Mouse (Mus musculus) R1 (cell line): ENCODE results near the gene 1700016C15Rik.

Experiments used
- DNase-seq: peaks from one replicate; pipeline ENCODE4 v3.0.0-alpha.2; 2018; ENCODE audit warnings: low read depth, low spot score

Gene 1700016C15Rik

GRCm38 (mm10) chr1:177729043-177730024 lies at the start of gene 1700016C15Rik:
Gene 1700016C15Rik, plus strand, starts transcription at chr1:177729814.
- DNase-seq, result no peak

- DNase-seq, result peak; percentile 53
Observed at GRCm38 (mm10) chr1:177681239-177681638, 48.4 kb upstream of the 1700016C15Rik start.

DNA sequence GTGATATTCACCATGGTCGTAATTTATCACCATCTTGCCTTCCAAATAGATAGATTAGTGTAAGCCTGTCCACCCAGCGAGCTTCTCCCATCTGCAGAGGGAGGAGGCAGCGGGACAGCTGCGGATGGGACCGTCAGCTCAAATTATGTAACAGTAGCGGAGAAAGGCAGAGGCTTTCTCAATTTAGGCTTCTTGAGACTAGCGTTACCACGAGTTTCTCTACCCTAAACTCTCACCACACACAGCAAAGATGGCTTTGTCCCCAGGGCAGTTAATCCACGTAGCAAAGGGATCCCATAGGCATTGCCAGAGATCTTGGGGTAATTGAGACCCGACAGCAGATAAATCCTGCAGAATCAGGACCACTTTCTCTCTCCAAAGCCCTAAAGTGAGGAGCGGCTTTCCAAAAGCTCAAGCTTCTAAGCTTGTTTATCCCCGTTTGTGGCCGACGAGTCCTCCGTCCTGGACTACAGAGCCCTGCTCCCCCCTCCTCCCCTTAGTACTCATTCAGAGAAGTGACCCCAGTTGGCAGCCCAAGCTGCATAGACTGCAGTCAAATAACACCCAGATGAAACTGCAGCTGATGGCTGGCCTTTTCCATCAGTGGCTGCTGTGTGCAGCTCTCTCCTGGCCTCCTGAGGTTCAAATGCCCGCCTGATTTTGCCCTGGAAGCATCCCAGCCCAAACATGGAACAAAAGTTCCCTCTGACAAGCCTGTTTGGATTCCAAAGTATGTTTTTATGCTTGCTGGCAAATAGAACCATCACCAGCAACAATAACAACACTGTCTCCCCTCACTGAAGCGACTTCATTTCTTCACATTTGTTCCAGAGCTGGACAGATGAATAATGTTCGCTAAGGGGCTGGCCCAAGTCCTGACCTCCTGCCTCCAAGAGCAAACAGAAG lies 45.4 kb upstream of the 1700016C15Rik start:
- DNase-seq, result no peak

- peak; percentile 51 for DNase-seq
Observed at GRCm38 (mm10) chr1:177684901-177685300, 44.7 kb upstream of the 1700016C15Rik start.

DNA sequence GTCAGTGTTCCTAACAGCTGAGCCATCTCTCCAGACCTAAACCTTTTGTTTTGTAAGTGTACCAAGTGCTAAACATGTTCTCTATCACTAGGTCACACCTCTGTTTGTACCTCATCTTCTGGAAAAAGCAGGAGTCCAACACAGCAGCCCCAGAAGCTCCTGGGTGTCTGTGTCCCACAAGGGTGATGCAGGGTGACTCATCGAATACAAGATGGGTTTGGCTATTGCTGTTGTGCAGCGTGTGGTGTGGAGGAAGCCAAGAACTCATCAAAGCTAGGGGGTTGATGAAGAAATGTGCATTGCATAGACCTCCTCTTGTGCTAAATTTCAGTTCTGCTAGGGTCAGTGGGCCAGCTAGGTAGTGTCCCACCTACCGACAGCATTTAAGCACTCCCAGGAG lies 43.5 kb upstream of the 1700016C15Rik start:
- no peak for DNase-seq

- DNase-seq, result no peak
Observed at GRCm38 (mm10) chr1:177686982-177687381, 42.6 kb upstream of the 1700016C15Rik start.

GRCm38 (mm10) chr1:177692491-177692890 lies 37.1 kb upstream of the 1700016C15Rik start:
- no peak for DNase-seq

DNA sequence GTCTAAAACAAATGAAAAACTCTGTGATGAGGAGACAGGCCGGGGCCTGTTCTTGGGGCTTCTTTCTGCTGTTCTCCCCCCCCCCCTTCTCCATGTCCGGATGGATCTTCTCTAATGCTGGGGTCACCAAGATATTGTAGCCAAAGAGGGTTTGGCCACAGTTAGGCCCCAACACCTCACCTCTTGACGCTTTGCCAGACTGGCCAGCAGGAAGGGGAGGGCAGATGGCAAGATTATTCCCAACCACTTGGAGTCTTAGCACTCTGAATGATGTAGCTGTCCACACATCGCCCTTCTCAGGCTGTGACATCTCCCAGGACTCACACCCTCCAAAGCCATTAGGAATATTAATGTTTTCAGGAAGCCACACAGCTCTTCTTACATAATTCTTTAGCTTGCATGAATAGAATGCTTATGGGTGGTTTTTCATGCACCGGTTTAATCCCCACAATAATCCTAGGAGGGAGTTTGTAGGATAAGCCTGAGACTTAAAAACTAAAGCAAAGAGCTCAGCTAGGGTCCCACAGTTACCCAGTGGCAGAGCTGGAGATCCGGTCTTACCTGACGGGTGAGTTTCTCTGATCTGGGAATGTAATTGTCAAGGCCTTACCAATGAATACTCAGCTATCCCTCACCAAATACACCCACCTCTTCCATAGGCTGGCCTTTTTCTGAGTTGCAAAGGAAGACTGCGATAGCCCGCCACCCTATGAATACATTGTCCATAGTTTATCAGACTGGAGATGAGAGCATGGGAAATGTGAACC lies 35.9 kb upstream of the 1700016C15Rik start:
- no peak for DNase-seq

GRCm38 (mm10) chr1:177700560-177700959 lies 29.1 kb upstream of the 1700016C15Rik start:
- no peak for DNase-seq

GRCm38 (mm10) chr1:177702481-177703146 lies 27.0 kb upstream of the 1700016C15Rik start:
- peak; percentile 83 for DNase-seq

DNA sequence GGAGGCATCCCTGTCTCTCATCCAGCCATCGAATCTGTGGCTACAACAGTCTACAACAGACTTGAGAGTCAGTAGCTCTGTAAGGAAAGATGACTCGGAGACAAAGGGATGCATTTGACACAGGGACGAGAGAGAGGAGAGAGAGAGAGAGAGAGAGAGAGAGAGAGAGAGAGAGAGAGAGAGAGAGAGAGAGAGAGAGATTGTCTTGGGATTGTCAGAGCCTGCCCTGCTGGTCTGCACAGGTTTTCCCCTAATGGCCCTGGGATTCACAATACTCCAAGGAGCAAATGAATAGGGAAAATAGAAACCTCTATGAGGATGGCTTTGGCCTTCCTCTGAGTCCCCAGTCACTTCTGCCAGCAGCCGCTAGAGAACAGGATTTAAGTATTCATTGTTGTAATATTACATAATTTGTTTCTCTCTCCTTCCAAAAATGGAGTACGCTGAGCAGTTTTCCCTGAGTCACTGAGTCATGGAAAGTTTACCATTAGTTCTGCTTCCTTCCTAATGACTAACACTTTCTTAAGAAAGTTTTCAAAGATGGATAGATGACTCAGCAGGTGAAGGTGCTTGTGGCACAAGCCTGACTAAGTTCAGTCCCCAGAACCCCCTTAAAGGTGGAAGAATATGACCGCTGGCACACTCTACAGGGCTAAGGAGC lies 26.3 kb upstream of the 1700016C15Rik start:
- DNase-seq, result no peak

- peak; percentile 73 for DNase-seq
Observed at GRCm38 (mm10) chr1:177705204-177705603, 24.4 kb upstream of the 1700016C15Rik start.

GRCm38 (mm10) chr1:177707571-177707970 lies 22.0 kb upstream of the 1700016C15Rik start:
- no peak for DNase-seq

- peak; percentile 91 for DNase-seq
Observed at GRCm38 (mm10) chr1:177708583-177709055, 21.0 kb upstream of the 1700016C15Rik start.

- no peak for DNase-seq
Observed at GRCm38 (mm10) chr1:177711000-177711399, 18.6 kb upstream of the 1700016C15Rik start.

GRCm38 (mm10) chr1:177711418-177711817 lies 18.2 kb upstream of the 1700016C15Rik start:
- no peak for DNase-seq

DNA sequence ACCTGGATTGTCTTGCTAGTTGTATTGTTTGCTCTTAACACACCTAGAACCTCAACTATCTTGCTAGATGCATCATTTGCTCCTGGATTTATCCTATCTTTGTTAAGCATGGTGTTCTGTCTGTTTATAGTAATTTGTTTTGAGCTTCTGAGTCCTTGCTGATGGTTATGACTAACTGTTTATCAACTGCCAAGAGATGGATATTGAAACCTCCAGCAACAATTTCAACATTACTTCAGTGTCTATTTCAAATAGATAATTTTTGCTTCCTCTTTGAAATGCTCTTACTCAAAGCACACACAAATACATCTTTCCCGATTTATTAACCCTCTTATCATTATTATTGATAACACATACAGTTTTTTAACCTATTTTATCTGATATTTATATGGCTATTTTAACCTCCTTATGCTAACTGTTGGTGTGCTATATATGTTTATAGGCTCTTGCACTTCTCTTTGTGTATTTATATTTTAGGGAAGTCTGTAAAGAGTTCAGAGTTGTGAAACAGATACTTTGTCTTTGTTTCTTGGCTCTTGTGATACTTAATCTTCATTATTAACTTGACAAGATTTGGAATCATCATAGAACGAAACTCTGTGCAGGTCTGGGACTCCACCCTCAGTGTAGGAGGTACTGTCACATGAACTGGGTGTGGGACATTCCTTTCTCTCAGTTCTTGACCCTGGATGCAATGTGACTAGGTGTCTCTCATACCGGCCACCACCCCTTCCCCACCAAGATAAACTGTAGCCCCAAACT lies 15.8 kb upstream of the 1700016C15Rik start:
- peak; percentile 67 for DNase-seq

GRCm38 (mm10) chr1:177714397-177715012 lies 15.1 kb upstream of the 1700016C15Rik start:
- no peak for DNase-seq

- DNase-seq, result no peak
Observed at GRCm38 (mm10) chr1:177716448-177716847, 13.2 kb upstream of the 1700016C15Rik start.
